Mouse (Mus musculus) stomach, embryonic 16.5 days (tissue): ENCODE results near the gene Fgf13. TPM values are rescaled to one million over a fixed set of nuclear protein-coding genes. Genes with fewer than 3 reads are reported as not detected.
A peak's percentile ranks its signal among the peaks of the same experiment; 100 is the strongest.

Experiments used
- ATAC-seq: fragments of 200-750 bp; cut with Nextera tagmentation; 2 replicates; pipeline ENCODE4 v1.8.0; 2017; ENCODE audit warnings: moderate number of reproducible peaks, moderate TSS enrichment; ENCODE audit not compliant: insufficient read depth, low FRiP score
- H3K27ac ChIP-seq: fragments of 300-500 bp; sonication (generic); 2 replicates; pipeline ENCODE4 v1.5.1; 2014; ENCODE audit warnings: low read length
- H3K27me3 ChIP-seq: fragments of 300-500 bp; sonication (generic); 2 replicates; pipeline ENCODE4 v1.6.1; 2014; ENCODE audit warnings: low read length, control low read depth, mixed read lengths; ENCODE audit not compliant: control insufficient read depth, insufficient read depth
- H3K36me3 ChIP-seq: fragments of 300-500 bp; sonication (generic); 2 replicates; pipeline ENCODE4 v1.6.1; 2014; ENCODE audit warnings: low read length; ENCODE audit not compliant: control insufficient read depth, insufficient read depth
- H3K4me1 ChIP-seq: fragments of 300-500 bp; sonication (generic); 2 replicates; pipeline ENCODE4 v1.6.1; 2014; ENCODE audit warnings: low read length, control low read depth, mixed read lengths; ENCODE audit not compliant: control insufficient read depth, insufficient read depth
- H3K4me2 ChIP-seq: fragments of 300-500 bp; sonication (generic); 2 replicates; pipeline ENCODE4 v1.6.1; 2014; ENCODE audit warnings: low read depth, low read length, mixed read lengths
- H3K4me3 ChIP-seq: fragments of 300-500 bp; sonication (generic); replicated peaks from 2 replicates; pipeline ENCODE4 v1.5.1; 2014; ENCODE audit warnings: mild to moderate bottlenecking, low read length
- H3K9ac ChIP-seq: fragments of 300-500 bp; sonication (generic); 2 replicates; pipeline ENCODE4 v1.6.1; 2014; ENCODE audit warnings: low read length
- H3K9me3 ChIP-seq: fragments of 300-500 bp; sonication (generic); replicated peaks from 2 replicates; pipeline ENCODE4 v1.6.1; 2016; ENCODE audit warnings: low read length, control low read depth; ENCODE audit not compliant: control insufficient read depth
- WGBS: fragments of 180-500 bp; shearing (Covaris S2); extraction: QIAGEN DNeasy Blood & Tissue Kit; methylation state at CpG from one replicate; pipeline ENCODE4 v1.1.7; 2014; 5-methylcytosine and 5-hydroxymethylcytosine counted together
- polyA plus RNA-seq: library from polyadenylated mRNA; unstranded; fragments of >200 nt; fragmentation: Nextera tagmentation; extraction: Ambion mirVana; gene quantifications from 2 replicates; pipeline ENCODE4 v1.2.1, GENCODE M21; 2015

The Fgf13 gene
- polyA plus RNA-seq, 1 experiment from 2014 or later: 31.3 TPM

DNA sequence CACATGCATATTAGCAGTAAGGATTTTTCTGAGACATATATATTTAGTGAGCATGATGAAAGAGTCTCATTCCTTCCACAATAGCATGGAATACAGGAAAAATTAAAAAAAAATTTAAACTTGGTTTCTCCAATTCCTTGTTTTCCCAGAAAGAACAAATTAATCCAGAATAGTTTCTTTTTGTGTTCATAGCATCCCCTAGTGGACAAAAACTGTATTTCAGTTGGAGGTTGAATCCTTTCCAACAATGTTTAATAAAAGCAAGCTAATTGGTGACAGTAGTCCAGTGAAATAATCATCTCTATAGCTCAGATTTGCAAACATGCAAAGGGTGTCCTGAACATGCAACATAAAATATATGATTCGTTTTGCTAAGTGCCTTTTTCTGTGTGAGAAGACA lies 395.7 kb downstream of the Fgf13 start:
- Histone ChIP-seq H3K4me2 (no peak overlapping the region), H3K9me3 (no peaks in the 10 kb centered on the region), H3K36me3 (no peaks in the 10 kb centered on the region), H3K4me1 (no peaks in the 10 kb centered on the region), H3K4me3 (no peak overlapping the region), H3K27me3 (no peaks in the 10 kb centered on the region), H3K9ac (no peak overlapping the region), H3K27ac (no peak overlapping the region)
- no peak for ATAC-seq
- WGBS: 6% methylated on average over 1 of the region's 1 CpGs

DNA sequence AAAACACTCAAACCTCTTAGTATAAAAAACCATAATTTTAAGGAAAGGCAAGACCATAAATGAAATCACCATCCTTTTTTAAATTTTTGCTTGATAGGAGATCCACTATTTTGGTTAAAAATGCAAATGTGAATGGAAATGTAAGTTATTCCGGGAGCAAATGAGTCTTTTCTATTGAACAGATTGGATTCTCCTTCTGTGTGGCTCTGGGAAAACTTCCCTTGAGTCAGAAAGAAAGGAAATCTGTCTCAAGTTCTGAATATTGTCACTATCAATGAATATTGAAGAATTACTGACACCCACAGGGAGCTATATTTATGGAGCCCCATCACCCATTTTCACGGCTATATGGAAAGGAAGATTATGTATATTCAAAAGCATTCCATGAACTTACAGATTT lies 401.1 kb downstream of the Fgf13 start:
- Histone ChIP-seq H3K36me3 (no peaks in the 10 kb centered on the region), H3K4me2 (no peak overlapping the region), H3K9me3 (no peaks in the 10 kb centered on the region), H3K27me3 (no peaks in the 10 kb centered on the region), H3K27ac (no peak overlapping the region), H3K4me1 (no peaks in the 10 kb centered on the region), H3K4me3 (no peak overlapping the region), H3K9ac (no peak overlapping the region)
- no peak for ATAC-seq
- WGBS: 77% methylated on average over 2 of the region's 2 CpGs

DNA sequence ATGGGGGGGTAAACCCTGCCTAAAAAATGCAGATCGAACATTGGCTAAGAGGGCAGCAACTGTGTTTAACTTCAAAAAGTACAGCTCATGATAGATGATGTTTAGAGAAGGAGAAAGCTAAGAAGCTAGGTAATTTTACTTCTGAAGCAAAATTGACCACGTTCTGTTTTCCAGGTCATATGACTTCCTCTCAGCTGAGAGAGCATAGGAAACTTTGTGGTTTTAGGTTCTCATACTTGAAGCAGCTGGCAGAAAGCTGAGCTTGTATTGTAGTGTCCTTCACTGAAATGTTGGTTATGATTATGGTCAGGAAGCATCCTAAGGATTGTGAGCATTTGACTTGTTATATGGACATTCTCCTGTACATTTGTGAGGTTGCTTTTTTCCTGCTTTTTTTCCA lies 425.9 kb downstream of the Fgf13 start:
- WGBS: 54% methylated on average over 2 of the region's 2 CpGs
- H3K36me3 ChIP-seq: no peaks in the 10 kb centered on the region

DNA sequence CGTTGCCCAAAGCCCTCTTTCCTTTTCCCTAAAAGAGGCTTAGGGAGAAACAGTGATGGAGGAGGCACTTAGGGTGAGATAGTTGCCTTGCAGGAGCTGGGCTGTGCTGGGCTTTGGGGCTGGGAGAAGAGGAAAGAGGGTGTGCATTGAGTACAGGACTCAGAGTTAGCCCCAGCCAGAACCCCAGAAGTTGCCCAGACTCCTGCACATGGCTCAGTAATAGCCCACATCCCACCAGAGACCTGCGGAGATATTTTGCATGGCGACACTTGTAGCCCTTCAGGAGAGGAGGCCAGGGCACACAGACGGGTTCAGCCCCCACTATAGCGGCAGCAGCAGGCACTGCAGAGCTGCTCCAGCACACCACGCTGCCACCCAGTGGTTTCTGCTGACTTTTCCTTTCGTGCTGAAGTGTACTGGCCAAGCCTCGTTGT lies 432.9 kb downstream of the Fgf13 start:
- ATAC-seq: peak; percentile 64; the same call in 1 of the 2 replicates
- WGBS: 5% methylated on average over 8 of the region's 8 CpGs
- Histone ChIP-seq H3K9ac (no peak overlapping the region), H3K36me3 (no peaks in the 10 kb centered on the region), H3K27me3 (no peaks in the 10 kb centered on the region), H3K4me2 (peak overlapping the region; percentile 54), H3K27ac (no peak overlapping the region), H3K4me1 (no peaks in the 10 kb centered on the region), H3K9me3 (no peaks in the 10 kb centered on the region), H3K4me3 (peak overlapping the region; percentile 54)

More for the DNA sequence above, 425.9 kb downstream of the Fgf13 start:
- H3K9ac ChIP-seq: no peak overlapping the region
- no peaks in the 10 kb centered on the region for H3K27me3 ChIP-seq
- H3K4me3 ChIP-seq: no peak overlapping the region
- no peak overlapping the region for H3K4me2 ChIP-seq
- ATAC-seq: no peak
- H3K27ac ChIP-seq: no peak overlapping the region
- no peaks in the 10 kb centered on the region for H3K9me3 ChIP-seq
- H3K4me1 ChIP-seq: no peaks in the 10 kb centered on the region

DNA sequence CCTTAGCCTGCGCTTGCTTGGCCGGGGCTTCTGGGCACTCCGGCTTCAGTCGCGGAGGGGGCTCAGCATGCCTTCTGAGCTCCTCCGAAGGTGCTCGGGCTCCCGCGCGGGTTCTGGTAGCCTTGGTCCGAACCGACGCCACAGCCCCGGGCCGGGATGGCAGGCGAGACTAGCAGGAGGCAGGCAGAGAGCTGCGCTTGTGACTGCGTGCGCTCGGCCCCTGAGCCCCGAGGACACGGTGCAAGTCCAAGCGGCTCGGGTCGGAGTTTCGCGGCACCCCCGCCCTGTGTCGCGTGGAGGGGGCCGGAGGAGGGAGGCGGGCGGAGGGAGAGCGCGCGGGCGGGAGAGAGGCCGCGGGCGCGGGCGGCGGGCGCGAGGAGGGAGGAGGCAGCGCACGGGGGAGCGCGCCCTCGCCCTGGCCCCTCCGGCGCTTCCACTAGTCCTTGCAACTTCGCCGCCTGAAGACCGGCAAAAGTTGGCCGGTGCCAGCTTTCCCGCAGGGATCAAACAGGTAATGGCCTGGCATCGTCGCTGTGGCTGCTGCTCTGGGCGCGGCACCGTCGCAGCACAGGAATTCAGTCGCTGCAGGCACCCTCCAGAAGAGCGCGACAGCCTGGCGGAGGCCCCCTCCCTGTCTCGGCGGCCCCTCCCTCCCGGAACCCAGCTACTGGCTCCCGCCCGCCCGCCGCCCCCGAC lies 433.6 kb downstream of the Fgf13 start:
- Histone ChIP-seq H3K27ac (no peak overlapping the region), H3K36me3 (no peaks in the 10 kb centered on the region), H3K4me1 (no peaks in the 10 kb centered on the region), H3K27me3 (no peaks in the 10 kb centered on the region), H3K9ac (peak overlapping the region; percentile 67), H3K9me3 (no peaks in the 10 kb centered on the region), H3K4me3 (peak overlapping the region; percentile 54), H3K4me2 (peak overlapping the region; percentile 54)
- peak; percentile 73 for ATAC-seq
- WGBS: 10% methylated on average over 47 of the region's 75 CpGs

DNA sequence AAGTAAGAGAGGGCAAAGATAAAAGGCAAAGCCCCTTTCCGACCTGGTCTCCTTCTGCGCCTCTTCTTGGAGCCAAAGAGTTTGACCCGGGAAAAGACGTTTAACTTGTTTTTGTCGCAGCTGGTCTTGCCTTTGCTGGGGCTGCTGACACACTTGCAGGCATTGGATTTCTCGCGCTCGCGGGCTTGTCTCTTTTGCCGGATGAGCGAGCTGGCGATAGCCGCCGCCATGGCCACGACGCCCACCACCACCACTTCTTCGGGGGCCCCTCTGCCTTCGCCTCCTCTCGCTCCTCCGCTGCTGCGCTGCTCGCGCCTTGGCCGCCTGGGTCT lies 434.1 kb downstream of the Fgf13 start:
- peak overlapping the region; percentile 54 for H3K4me3 ChIP-seq
- no peaks in the 10 kb centered on the region for H3K4me1 ChIP-seq
- no peaks in the 10 kb centered on the region for H3K36me3 ChIP-seq
- no peaks in the 10 kb centered on the region for H3K9me3 ChIP-seq
- no peak overlapping the region for H3K27ac ChIP-seq
- H3K9ac ChIP-seq: peak overlapping the region; percentile 67
- peak overlapping the region; percentile 54 for H3K4me2 ChIP-seq
- peak; percentile 5; the same call in 1 of the 2 replicates for ATAC-seq
- H3K27me3 ChIP-seq: no peaks in the 10 kb centered on the region
- WGBS: 2% methylated on average over 24 of the region's 24 CpGs

DNA sequence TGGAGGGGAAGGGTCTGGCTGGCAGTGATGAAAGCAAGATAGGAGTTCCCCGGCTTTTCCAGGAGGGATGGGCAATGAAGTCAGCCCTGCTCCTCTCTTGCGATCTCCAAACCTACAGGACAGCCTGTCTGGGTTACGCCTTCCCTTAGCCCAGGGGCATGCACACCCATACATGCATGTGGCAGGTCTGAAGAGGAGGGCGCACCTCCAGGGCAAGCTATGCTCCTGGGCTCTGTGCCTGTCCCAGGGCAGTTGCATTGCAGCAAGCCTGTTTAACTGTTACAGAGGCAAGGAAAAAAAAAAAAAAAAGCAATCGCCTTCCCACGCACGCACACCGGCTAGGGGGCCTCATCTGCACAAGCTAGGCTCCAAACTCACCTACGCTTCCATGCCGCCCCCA lies 434.5 kb downstream of the Fgf13 start:
- H3K9me3 ChIP-seq: no peaks in the 10 kb centered on the region
- H3K27ac ChIP-seq: no peak overlapping the region
- peak overlapping the region; percentile 54 for H3K4me2 ChIP-seq
- H3K9ac ChIP-seq: peak overlapping the region; percentile 67; the same call in 1 of the 2 replicates
- H3K4me3 ChIP-seq: peak overlapping the region; percentile 54
- no peaks in the 10 kb centered on the region for H3K27me3 ChIP-seq
- 23% methylated on average over 10 of the region's 10 CpGs for WGBS
- H3K4me1 ChIP-seq: no peaks in the 10 kb centered on the region
- no peaks in the 10 kb centered on the region for H3K36me3 ChIP-seq
- no peak for ATAC-seq

DNA sequence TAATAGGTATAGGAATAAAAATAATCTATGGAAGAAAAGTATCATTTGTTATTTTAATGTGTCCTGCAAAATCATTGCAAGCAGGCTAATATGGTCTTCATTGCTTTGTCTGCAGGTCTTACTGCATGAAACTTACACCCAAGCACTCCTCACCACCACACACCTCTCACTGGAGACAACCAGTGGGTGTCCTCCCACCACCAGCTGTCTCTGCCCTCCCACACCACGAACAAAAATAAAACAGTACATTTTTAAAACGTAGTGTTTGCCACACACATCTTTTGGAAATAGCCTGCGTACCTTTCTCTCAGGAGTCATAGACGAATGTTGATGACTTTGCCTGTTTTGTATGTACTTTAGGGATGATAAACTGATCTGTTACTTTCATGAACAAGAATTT lies 441.2 kb downstream of the Fgf13 start:
- Histone ChIP-seq H3K4me3 (no peak overlapping the region), H3K4me1 (no peaks in the 10 kb centered on the region), H3K36me3 (no peaks in the 10 kb centered on the region), H3K9me3 (no peaks in the 10 kb centered on the region), H3K27me3 (no peaks in the 10 kb centered on the region), H3K9ac (no peak overlapping the region), H3K4me2 (no peak overlapping the region), H3K27ac (no peak overlapping the region)
- ATAC-seq: no peak
- WGBS: 72% methylated on average over 4 of the region's 4 CpGs

DNA sequence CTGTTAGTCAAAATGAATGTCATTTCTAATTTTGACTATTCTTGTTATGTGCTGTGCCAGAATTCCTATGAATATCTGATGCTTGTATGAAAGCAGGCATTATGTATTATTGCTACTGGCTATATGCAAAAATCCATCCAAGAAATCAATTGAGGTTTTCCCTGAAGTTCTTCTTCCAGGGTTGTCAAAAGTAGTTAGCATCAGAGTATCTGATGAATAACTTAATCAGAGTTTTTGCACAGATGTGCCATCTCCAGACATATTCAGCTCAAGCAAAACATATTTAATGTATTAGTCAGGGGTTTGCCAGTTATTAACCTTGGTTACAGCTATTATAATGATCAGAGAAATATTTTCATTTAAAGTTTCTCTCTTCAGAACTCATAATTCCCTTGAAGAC lies 454.7 kb downstream of the Fgf13 start:
- Histone ChIP-seq H3K4me1 (no peaks in the 10 kb centered on the region), H3K4me3 (no peak overlapping the region), H3K27me3 (no peaks in the 10 kb centered on the region), H3K4me2 (no peak overlapping the region), H3K9me3 (no peaks in the 10 kb centered on the region), H3K36me3 (no peaks in the 10 kb centered on the region), H3K27ac (no peak overlapping the region), H3K9ac (no peak overlapping the region)
- no peak for ATAC-seq
